Mouse (Mus musculus) heart, adult 2 months (tissue): ENCODE measurements around the gene Cep72. TPM values are rescaled to one million over a fixed set of nuclear protein-coding genes. Genes with fewer than 3 reads are reported as not detected.
"Not testable (repeated sequence)": the region's sequence is repeated elsewhere in the genome, so short reads cannot be mapped to it uniquely, and the experiment has no call there.

Experiments
- DNase-seq, 2 experiments: peaks; one replicate each; pipeline ENCODE4 v3.0.0; 2021
- H3K27ac ChIP-seq: fragments of 200-600 bp; 2 replicates; pipeline ENCODE4 v1.8.1; 2022
- H3K27me3 ChIP-seq: fragments of 200-500 bp; 2 replicates; pipeline ENCODE4 v1.6.1; 2012; ENCODE audit warnings: mild to moderate bottlenecking, low read length, inconsistent platforms, mixed read lengths; ENCODE audit not compliant: control insufficient read depth, insufficient read depth
- H3K36me3 ChIP-seq: fragments of 200-500 bp; 2 replicates; pipeline ENCODE4 v1.6.1; 2012; ENCODE audit warnings: low read length, inconsistent platforms; ENCODE audit not compliant: control insufficient read depth, insufficient read depth
- H3K4me1 ChIP-seq: fragments of 200-500 bp; 2 replicates; pipeline ENCODE4 v1.6.1; 2011; ENCODE audit warnings: low read length; ENCODE audit not compliant: control insufficient read depth, insufficient read depth
- H3K4me3 ChIP-seq: fragments of 200-600 bp; 2 replicates; pipeline ENCODE4 v1.8.1; 2022
- H3K79me2 ChIP-seq: fragments of 200-500 bp; replicated peaks from 2 replicates; pipeline ENCODE4 v1.6.1; 2012; ENCODE audit warnings: mild to moderate bottlenecking, inconsistent platforms, low read length, moderate library complexity, mixed read lengths; ENCODE audit not compliant: control insufficient read depth, insufficient read depth
- H3K9ac ChIP-seq: fragments of 200-500 bp; 2 replicates; pipeline ENCODE4 v1.6.1; 2012; ENCODE audit warnings: low read depth, mild to moderate bottlenecking, control low read depth, inconsistent platforms, low read length, mixed read lengths
- CTCF ChIP-seq: fragments of 200-600 bp; IDR thresholded peaks from 2 replicates; pipeline ENCODE4 v1.8.1; 2022; ENCODE audit warnings: antibody characterized with exemption, mild to moderate bottlenecking, moderate library complexity
- EP300 ChIP-seq: fragments of 200-500 bp; IDR thresholded peaks from 2 replicates; pipeline ENCODE4 v1.6.1; 2011; ENCODE audit warnings: low read depth, low read length, control low read depth; ENCODE audit not compliant: insufficient read depth
- POLR2A ChIP-seq: fragments of 200-500 bp; IDR thresholded peaks from 2 replicates; pipeline ENCODE4 v1.6.1; 2011; ENCODE audit warnings: mild to moderate bottlenecking, low read depth, low read length, control low read depth; ENCODE audit not compliant: insufficient read depth
- WGBS: fragments of 180-500 bp; shearing (Covaris S2); methylation state at CpG from one replicate; pipeline ENCODE4 v1.1.7; 2018; 5-methylcytosine and 5-hydroxymethylcytosine counted together
- intact Hi-C: fragments of 180-260 bp; cut with DNase I; formaldehyde crosslinking; loops from one replicate; pipeline ENCODE4 v1.15.1; 2025
- polyA plus RNA-seq: library from polyadenylated mRNA; depleted of rRNA; stranded (reverse); fragments of >200 nt; gene quantifications from 2 replicates; pipeline ENCODE4 v1.2.3, GENCODE M21; 2012
- total RNA-seq, 2 experiments: library from RNA; stranded (reverse); gene quantifications; 2 replicates each; pipeline ENCODE4 v1.2.3; 2021

The Cep72 gene
- total and polyA plus RNA-seq, 3 experiments = 0.34 to 0.68 (median 0.34) TPM

GRCm38 (mm10) chr13:74009791-74010614 is 52.1 kb downstream of the Cep72 start:
- peaks cover 11% of the 10 kb centered on the region for H3K4me1 ChIP-seq
- intact Hi-C loops = loop anchor here (1.0 to 2.0 kb wide), 4 partner anchors 17 to 52 kb away; partner anchors contain the start of gene Cep72
- H3K79me2 ChIP-seq = peaks cover 6% of the 10 kb centered on the region
- peak overlapping the region; percentile 59 for H3K4me3 ChIP-seq
- no peaks in the 10 kb centered on the region for H3K27me3 ChIP-seq
- DNase-seq = peak; percentile 82 to 84
- H3K36me3 ChIP-seq = no peaks in the 10 kb centered on the region; the same call in 1 of the 2 replicates
- 1% methylated on average over 55 of the region's 55 CpGs for WGBS
- TF ChIP-seq POLR2A (no peak; the same call in 1 of the 2 replicates), EP300 (0 out of 2 replicates have a peak, but pooled peaks have one; percentile 26)
- peak overlapping the region; percentile 71 for H3K9ac ChIP-seq
- H3K27ac ChIP-seq = peak overlapping the region; percentile 93

- TF ChIP-seq CTCF (no peak), POLR2A (peak; percentile 93), EP300 (peak; percentile 61; the same call in 1 of the 2 replicates)
- Histone ChIP-seq H3K79me2 (peaks cover 6% of the 10 kb centered on the region), H3K4me1 (peaks cover 8% of the 10 kb centered on the region), H3K4me3 (peak within 1 kb of the TSS; percentile 59), H3K36me3 (no peaks in the 10 kb centered on the region; the same call in 1 of the 2 replicates), H3K9ac (peak within 1 kb of the TSS; percentile 77), H3K27ac (peak within 1 kb of the TSS; percentile 93), H3K27me3 (no peaks in the 10 kb centered on the region)
- peak; percentile 97 to 98 for DNase-seq
- intact Hi-C loops = loop anchor here (1.0 to 2.0 kb wide), 3 partner anchors 18 to 53 kb away; partner anchors contain the start of gene Cep72
- WGBS = under 1% methylated on average over 56 of the region's 56 CpGs
Measured at GRCm38 (mm10) chr13:74008948-74009718, 53.0 kb downstream of the Cep72 start, which contains the start of gene Tppp. Tppp (plus strand) TSS chr13:74009407.

DNA sequence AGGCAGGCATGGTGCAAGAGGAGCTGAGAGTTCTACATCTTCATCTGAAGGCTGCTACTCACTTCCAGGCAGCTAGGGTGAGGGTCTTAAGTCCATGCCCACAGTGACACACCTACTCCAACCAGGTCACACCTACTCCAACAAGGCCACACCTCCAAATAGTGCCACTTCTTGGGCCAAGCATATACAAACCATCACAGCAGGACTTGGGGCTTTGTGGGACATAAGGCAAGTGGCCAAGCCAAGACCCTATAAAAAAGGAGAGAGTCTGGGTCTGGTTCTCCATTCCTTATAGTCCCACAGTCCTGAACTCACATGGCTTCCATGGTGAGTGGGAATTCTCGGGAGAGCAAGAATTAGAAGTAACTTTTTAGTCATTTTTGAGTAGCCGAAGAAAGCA is 53.9 kb downstream of the Cep72 start:
- H3K36me3 ChIP-seq, DNase-seq, H3K9ac ChIP-seq, H3K27ac ChIP-seq, H3K79me2 ChIP-seq, H3K4me1 ChIP-seq, H3K27me3 ChIP-seq: not testable (repeated sequence)
- WGBS = 86% methylated on average over 2 of the region's 2 CpGs
- H3K4me3 ChIP-seq = peak overlapping the region; percentile 22; the same call in 1 of the 2 replicates
- intact Hi-C loops = loop anchor here (2.0 kb wide), 1 partner anchor 17 kb away; no protein-coding TSS in a partner anchor

DNA sequence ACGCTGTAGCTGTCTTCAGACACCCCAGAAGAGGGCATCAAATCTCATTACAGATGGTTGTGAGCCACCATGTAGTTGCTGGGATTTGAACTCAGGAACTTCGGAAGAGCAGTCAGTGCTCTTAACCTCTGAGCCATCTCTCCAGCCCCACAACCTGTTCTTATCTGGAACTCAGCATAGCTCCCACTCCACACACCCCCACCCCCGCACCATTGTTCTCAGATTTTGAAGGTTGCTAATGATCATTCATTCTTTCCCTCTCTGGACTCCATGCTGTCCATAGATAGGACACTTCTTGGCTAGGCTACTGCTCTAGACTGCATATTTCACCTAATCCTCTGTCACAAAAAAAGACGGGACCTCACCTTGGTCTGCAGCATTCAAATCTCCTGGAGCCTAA is 55.2 kb downstream of the Cep72 start:
- 95% methylated on average over 4 of the region's 4 CpGs for WGBS
- H3K27ac ChIP-seq, H3K4me3 ChIP-seq, DNase-seq, H3K9ac ChIP-seq, H3K27me3 ChIP-seq, H3K36me3 ChIP-seq, intact Hi-C loops, H3K79me2 ChIP-seq, H3K4me1 ChIP-seq: not testable (repeated sequence)

- Histone ChIP-seq H3K4me1 (no peaks in the 10 kb centered on the region), H3K27me3 (no peaks in the 10 kb centered on the region), H3K79me2 (no peaks in the 10 kb centered on the region), H3K9ac (no peak overlapping the region), H3K4me3 (no peak overlapping the region), H3K36me3 (no peaks in the 10 kb centered on the region), H3K27ac (no peak overlapping the region)
- WGBS = 68% methylated on average over 4 of the region's 4 CpGs
- intact Hi-C loops = no loop called here
- no peak for TF ChIP-seq POLR2A
- TF ChIP-seq EP300 = no peak
- no peak for DNase-seq
Measured at GRCm38 (mm10) chr13:74001492-74001891, 60.6 kb downstream of the Cep72 start.

DNA sequence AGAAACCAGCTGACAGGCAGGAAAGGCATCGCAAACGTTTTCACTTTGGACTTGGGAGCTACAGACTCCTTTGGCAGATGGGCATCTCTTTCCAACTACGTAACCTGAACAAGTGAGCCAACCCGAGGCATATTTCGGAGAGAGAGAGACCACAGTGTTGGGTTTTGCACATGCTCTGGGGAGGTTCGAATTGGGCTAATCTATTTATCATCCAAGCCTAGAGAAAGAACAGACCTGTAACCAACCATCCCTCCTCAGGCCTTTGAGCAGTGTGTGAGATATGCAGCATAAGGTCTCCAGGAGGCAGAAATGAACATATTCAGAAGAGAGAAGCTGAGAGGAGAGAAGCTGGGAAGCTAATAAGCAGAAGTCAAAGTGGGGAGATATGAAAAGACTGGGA is 61.1 kb downstream of the Cep72 start:
- Histone ChIP-seq H3K4me1 (no peaks in the 10 kb centered on the region), H3K4me3 (no peak overlapping the region), H3K79me2 (no peaks in the 10 kb centered on the region), H3K27ac (no peak overlapping the region), H3K9ac (no peak overlapping the region), H3K36me3 (no peaks in the 10 kb centered on the region), H3K27me3 (no peaks in the 10 kb centered on the region)
- DNase-seq = no peak
- TF ChIP-seq POLR2A (no peak), EP300 (no peak), CTCF (no peak)
- intact Hi-C loops = no loop called here
- 75% methylated on average over 6 of the region's 6 CpGs for WGBS
